Mouse (Mus musculus) spleen, postnatal 14 days (tissue): ENCODE measurements around the gene Cyp11a1.

ENCODE experiments used
- DNase-seq, 2 experiments: peaks; one replicate each; pipeline ENCODE4 v3.0.0; 2021 to 2022; ENCODE audit warnings: low spot score in 2 of 2

Gene Cyp11a1

DNA sequence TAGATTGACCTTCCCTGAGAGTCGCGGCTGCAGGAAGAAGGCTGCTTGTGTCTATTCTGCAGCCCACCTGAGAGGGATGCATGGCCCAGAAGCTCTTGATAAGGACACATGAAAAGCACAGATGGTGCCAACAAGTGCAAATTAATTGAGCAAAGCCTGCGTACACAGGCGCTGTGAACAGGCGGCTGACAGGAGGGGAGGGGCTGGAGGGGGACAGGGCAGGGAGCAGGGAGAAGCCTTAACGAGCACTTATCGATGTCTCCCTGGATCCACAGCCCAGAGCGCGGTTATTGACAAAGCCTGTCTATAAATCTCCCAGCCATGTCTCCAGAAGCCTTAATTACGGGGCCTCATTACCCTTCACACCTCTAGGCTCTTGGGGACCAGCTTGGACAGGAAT, 38.6 kb downstream of the Cyp11a1 start:
- no peak for DNase-seq

DNA sequence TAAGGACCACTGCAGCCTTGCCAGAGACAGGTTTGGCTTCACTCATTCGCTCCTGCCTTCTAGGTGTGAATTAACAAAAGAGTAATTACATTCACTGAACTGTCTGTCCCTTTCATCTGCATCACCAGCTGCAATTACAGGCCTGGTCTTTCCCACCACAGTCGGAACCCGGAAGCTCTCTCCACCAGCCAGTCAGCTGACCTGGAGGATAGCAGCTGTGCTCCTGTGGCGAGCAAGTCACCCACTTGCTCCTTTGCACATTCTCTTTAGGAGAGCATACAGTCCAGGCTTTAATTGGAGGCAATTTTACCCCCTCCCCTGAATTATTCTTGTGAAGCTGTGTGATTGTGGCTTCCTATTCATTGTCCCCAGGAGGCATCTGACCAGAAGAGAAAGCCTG, 39.4 kb downstream of the Cyp11a1 start:
- DNase-seq, result no peak

DNA sequence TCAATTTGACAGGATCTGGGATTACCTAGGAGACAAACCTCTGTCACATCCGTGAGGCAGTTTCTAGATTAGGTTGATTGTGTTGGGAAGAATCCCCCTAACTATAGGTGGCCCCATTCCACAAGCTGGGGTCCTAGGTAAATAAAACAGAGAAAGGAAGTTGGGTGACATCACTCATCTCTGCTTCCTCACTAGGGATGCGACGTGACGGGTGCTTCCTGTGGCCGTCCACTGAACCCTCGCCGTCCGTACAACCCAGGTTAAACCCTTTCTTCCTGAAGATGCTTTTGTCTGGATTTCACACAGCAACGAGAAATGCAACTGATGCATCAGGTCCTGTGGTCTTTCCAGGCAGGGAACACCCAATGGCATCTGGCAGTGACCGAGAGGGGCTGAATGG, 40.9 kb downstream of the Cyp11a1 start:
- DNase-seq, result no peak

DNA sequence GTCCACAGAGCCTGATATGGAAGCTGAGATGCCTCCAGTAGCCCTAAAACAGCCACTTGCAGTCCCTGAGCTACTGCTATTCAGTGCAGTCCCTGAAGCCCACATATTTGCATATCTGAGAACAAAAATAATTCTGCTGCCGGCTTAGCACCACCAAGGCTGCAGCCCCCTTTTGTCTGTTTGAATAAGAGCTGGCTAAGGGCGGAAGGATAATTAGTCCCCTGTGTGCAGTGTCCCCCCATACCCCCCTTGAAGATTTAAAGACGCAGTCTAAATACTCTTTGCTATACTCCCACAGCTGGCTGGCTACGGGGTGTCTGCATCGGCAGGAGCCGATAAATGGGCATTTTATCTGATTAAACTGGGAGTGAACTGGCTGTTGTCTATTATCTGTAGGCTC, 42.4 kb downstream of the Cyp11a1 start:
- no peak for DNase-seq

DNA sequence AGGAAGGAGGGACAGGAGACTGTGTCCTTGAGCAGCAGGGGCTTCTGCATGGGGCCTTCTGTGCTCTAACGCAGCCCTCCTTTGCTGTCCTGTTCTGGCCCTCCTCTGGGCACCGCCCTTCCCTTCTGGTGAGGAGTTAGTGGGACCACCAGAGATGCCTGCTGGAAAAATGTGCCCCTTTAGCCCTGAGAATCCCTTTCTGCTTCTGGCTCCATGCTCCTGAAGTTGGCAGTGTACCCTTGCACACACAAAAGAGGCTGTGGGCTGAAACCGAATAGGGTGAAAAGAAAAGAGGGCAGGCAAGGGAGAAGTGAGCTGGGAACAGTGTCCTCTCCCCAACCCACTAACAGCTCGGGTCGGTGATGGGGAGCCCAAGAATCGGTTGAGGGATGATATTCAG, 43.0 kb downstream of the Cyp11a1 start:
- no peak for DNase-seq

DNA sequence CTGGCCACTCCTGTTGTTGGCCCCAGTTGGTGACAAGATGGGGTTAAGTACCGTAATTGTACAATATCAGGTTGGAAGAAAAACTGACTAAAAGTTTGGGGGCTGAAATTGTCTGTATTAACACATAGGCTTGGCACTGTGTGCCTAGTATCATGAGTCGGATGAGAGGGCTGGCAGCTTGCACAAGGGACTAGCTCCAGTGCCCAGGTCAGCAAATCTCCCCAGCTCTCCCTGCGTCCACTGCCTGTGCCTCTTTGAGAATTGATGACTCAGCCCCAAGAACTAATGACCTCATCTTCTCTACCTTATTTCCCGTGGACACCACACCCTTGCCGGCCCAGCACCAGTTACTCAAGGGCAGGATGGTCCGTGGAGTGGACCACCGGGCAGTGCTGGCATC, 43.6 kb downstream of the Cyp11a1 start:
- DNase-seq, result no peak

DNA sequence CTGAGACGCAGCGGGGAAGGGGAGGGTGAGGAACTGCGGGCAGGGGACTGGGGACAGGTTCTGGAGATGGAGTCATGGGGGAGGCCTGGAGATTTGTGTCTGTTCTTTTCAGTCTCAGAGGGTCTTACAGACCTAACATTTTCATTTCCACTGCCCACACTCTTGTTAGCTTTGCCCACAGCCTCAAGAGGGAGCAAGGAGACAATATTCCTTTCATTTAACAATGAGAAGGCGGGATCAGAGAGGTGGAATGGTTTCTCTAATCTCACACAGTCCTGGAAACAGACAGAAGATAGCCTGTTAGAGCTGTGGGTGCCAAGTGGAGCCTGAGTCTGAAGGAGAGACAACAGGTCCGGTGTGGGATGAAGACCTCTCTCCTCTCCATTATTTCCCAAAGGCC, 45.7 kb downstream of the Cyp11a1 start:
- DNase-seq, result no peak

DNA sequence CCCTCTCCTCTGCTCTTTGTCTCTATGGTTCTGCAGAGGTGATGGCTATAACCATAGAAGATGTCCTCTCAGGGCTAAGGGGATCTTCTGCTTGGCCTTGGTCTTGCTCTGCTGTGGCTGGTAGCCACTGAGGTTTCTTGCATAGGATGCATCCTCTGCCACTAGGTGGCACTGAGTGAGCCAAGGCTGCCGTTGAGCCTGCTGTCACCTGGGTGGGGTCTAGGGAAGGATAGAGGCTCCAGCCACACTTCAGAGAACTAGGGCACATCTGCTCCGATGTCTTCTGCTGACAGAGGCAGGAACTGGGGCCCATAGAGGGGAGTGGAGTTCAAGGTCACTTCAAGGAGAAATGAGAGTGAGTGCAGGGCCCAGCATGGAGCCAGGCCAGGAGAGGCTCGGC, 46.9 kb downstream of the Cyp11a1 start:
- peak in 1 of 2 experiments; percentile 47 for DNase-seq

DNA sequence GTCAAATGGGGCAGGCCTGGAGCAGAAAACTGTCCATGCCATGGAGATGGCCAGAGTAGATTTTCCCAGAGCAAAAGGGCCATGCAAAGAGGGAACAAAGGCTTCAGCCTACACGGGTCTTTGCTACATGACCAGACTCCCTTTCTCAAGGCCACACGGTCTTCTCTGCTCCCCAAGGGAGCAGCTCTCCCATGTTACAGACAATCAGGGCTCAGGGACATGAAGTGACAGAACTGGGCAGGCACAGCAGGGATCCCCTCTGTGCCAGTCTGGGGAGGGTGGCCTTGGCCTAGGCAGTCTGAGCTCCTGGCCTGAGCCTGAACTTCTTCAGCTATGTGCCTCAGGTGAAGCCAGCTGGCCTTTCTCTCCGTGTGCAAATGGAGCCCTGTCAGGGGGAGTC, 47.3 kb downstream of the Cyp11a1 start:
- DNase-seq, result no peak

DNA sequence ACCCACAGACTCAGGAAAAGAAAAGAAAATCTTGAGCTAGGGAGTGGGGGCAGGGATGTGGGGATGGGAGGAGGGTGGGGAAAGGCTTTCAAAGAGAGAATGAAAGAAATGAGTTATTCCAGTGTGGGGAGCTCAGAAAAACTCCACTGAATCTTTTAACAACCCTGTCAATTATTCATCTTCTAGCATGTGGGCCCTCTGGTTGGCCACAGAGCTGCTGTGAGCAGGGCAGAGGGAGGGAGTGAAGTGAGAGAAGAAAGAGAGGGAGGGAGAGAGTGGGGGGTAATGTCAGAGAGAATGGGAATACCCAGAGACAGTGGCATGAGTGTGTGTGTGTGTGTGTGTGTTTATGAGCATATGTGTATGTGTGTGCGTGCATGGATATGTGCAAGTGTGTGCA, 47.8 kb downstream of the Cyp11a1 start:
- DNase-seq, result no peak

DNA sequence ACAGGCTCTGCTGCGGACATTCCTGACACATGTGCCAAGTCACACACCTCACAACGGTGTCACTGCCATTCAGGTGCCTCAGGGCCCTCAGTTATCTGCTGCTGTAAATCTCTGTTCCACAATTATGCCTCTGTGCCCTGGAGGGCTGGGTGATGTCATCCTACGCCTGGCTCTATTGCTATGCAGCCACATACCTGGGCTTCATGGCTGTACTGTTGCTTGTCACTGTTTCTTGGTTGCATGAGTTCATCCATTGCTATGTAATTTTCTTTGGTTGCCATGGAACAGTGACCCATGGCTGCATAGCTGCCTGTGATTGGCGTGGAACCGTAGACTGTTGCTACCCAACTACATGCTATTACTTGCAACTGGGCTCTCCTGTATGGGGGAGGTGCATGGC, 49.5 kb downstream of the Cyp11a1 start:
- DNase-seq, result no peak

DNA sequence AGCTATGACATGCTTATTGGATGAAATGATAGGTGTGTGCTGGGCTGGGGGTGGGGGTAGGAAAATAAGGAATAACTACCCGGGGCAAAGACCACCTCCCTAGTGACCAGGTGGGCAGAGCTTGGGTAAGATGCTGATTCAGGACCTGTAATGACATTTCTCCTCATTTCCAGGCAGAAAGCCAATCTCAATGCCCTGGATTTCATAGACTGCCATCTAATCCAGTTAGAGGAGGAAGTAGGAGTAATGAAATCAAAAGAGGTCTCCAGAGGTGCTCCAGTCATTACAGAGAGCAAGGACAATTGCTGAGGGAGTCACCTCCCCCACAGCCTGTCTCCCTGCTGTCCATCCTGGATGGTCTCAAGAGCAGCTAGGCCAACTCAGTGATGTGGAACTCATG, 53.7 kb downstream of the Cyp11a1 start:
- DNase-seq, result no peak

DNA sequence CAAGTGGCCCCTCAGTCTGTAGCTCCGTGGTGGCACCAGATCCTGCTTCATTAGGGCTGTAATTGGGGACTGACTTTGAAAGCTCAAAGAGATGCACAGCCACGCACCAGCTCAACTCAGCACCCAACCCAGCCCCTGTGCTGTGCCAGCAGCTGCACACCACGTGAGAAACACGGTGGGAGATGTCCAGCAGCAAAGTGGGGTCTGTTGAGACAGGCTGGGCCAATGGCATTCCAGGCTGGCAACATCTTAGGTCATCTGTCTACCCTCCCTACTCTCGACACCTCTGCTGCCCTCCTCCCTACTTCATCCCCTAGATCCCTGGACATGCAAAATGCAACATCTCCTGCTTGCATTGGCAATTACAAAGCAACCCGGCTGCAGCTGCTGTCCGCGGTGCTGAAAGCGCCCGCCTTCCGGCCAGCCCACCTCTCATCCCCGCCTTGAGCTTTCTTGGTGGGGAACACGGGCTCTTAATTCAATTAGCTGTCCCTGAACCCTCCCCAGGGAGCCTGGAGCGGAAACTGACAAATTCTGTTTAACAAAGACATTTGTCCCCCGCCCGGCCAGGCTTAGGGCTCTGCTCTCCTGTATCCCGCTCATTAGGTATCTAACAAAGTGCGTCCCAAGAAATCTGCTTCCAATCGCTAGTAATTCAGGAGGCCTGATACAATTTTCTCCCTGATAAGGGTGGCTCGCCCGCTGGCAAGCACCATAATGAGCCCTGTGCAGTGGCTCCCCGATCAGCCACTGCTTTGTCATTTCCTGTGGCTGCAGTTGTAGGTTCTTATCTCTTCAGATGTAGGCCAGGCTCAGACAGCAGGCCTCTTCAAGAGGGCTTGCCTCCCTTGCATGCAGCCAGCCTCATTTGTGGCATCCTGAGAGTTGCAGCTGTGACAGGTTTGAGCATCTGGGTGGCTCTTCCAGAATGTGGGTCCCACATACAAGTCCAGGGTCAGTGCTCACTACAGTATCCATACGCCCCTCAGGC, 54.8 kb downstream of the Cyp11a1 start:
- peak in 1 of 2 experiments; percentile 32 for DNase-seq

DNA sequence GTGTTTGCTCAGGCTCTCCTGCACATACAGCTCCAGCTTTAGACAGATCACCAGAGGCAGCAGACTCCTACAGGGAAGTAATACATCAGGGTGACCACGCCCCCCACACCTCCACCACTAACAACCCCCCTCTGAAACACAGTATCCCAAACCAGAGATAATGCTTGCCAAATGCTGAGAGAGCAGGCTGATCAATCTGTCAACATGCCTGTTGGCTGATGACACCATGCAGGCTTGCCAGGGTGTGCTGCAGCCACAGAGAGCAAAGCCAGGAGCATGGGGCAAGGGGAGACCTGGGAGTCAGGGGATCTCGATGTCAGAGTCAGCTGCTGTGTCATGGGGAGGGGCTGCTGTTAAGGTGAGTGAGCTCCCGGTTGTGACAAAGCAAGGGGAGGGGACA, 57.3 kb downstream of the Cyp11a1 start, which contains the start of gene Stra6:
Stra6 (plus strand) TSS at position 258 of the 400 bp plus-strand sequence.
- DNase-seq, result no peak

DNA sequence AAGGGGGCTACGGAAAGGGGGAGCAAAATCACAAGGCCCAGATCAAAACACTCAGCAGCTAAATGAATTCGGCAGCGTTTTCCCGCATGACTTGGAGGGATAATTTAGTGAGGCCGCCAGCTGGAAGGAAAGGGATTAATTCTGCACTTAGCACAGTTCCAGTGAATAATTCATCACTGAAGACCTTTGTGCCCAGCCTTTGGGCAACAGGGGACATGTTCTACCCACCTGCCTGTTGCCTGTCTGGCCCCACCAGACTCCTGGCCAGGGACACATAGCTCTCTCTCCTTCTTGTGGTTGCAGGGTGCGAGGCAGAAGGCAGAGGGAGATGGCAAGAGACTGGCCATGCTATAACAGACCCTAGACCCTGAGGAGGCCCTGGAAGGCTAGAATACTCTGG, 59.3 kb downstream of the Cyp11a1 start:
- no peak for DNase-seq

DNA sequence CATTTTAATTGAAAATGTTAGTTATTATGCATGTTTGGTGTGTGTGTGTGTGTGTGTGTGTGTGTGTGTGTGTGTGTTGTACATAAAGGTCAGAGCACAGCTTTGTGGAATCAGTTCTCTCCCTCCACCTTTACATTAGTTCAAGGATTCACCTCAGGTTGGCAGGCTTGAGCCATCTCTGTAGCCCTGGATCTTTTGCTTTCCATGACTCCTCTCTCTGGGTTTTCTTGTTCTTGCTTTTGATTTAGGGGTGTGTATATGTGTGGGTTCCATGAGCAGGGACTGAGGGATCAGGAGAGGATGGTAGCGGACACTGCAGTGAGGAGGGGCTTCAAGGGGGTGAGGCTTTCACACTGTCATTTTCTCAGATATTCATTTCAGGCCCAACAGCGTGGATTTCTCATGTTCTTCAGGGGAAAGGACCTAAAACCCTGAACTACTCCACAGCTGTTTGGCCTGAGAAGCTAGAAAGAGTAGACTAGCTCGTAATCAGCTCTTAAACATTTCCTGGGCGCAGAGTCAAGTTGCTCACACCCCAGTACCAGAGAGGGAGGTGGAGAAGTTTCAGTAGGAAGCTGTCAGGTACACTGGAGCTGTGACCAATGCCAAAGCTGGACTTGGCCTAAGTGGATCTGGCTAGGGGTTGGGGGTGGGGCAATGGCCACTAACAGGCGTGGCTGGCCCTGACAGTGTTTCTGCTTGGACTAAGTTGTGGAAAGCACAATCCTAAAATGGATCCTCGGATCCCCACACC, 59.9 kb downstream of the Cyp11a1 start:
- no peak for DNase-seq

DNA sequence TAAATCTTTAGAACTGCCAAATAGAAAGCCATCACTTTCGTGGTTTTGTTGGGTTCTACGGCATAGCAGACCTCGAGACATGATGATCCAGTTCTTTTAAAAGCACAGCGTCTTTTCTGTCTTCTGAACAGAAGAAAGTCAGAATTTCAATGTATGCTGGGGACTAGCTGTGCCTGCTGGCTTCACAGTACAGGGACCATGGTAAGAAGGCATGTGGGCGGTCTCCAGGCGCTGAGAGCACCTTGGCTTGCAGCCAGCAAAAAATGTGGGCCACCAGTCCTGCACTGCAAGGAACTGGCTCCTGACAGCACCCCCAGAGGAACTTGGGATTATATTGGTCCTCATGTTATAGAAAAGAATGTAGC, 60.5 kb downstream of the Cyp11a1 start:
- DNase-seq, result no peak

DNA sequence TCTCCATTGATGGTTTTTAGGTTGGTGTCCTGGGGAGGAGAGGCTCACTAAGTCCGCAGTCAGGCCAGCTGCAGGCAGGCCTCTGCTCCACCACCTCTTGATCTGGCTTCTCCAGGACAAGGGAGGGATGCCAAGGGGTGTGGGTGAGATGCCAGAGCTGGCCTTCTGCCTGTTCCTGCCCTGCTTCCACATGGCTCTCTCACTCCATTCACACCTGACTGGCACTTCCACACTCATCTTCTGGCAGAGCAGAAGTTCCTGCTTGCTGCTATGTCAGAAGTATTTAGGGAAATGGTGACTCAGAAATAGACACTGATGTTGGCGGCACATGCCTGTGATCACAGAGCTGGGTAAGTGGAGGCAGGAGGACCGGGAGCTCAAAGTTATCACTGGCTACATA, 61.3 kb downstream of the Cyp11a1 start:
- DNase-seq, result no peak

DNA sequence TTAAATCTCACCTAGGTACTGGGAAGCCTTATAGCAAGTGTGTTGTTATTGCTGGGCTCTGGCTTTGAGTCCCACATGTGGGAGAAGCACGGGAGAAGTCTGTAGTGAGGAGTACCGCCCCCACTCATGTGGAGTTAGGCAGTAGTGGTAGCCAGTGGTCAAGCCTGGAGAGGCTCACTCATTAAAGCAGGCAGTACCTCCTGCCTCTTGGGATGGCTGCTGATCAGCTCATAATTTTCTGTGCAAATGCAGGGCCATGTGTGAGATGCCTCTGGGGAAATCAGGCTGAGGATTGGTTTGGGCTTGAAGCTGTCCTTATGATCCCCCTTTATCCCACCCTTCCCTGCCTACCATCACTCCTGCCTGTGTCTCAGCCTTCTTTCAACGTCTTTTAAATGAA, 68.3 kb downstream of the Cyp11a1 start:
- no peak for DNase-seq
